Mouse (Mus musculus) liver, postnatal 0 days (tissue): ENCODE results near the gene Gpr55.

Source experiments
- CTCF ChIP-seq: sonication (generic); IDR thresholded peaks from 2 replicates; pipeline ENCODE4 v1.5.1; 2016; ENCODE audit warnings: antibody characterized with exemption, low read depth
- EP300 ChIP-seq: IDR thresholded peaks from 2 replicates; pipeline ENCODE4 v1.6.1; 2016; ENCODE audit warnings: antibody characterized with exemption, low read depth, mild to moderate bottlenecking

- TF ChIP-seq CTCF, result no peak
- TF ChIP-seq EP300, result no peak
Observed at GRCm38 (mm10) chr1:85897901-85898760, 62.7 kb downstream of the Gpr55 start.
